Mouse (Mus musculus) heart, postnatal 0 days (tissue): ENCODE results near the gene Smim15. TPM values are rescaled to one million over a fixed set of nuclear protein-coding genes. Genes with fewer than 3 reads are reported as not detected.

ENCODE experiments used
- ATAC-seq: fragments of 200-750 bp; cut with Nextera tagmentation; 2 replicates; pipeline ENCODE4 v1.8.0; 2017; ENCODE audit warnings: low read depth, moderate number of reproducible peaks, moderate library complexity; ENCODE audit not compliant: insufficient read depth
- DNase-seq: peaks from one replicate; pipeline ENCODE4 v3.0.0-alpha.2; 2016; ENCODE audit warnings: low spot score
- H3K27ac ChIP-seq: fragments of 300-500 bp; sonication (generic); 2 replicates; pipeline ENCODE4 v1.5.1; 2014; ENCODE audit warnings: low read depth, mild to moderate bottlenecking
- H3K27me3 ChIP-seq: fragments of 300-500 bp; sonication (generic); 2 replicates; pipeline ENCODE4 v1.6.1; 2014; ENCODE audit warnings: low read length, mixed read lengths; ENCODE audit not compliant: control insufficient read depth, insufficient read depth
- H3K36me3 ChIP-seq: fragments of 300-500 bp; sonication (generic); replicated peaks from 2 replicates; pipeline ENCODE4 v1.6.1; 2014; ENCODE audit warnings: low read length, mixed read lengths; ENCODE audit not compliant: control insufficient read depth, insufficient read depth
- H3K4me1 ChIP-seq: fragments of 300-500 bp; sonication (generic); 2 replicates; pipeline ENCODE4 v1.6.1; 2014; ENCODE audit warnings: antibody characterized with exemption; ENCODE audit not compliant: control insufficient read depth, insufficient read depth
- H3K4me2 ChIP-seq: fragments of 300-500 bp; sonication (generic); 2 replicates; pipeline ENCODE4 v1.6.1; 2014; ENCODE audit warnings: low read depth, mild to moderate bottlenecking, low read length, moderate library complexity
- H3K4me3 ChIP-seq: fragments of 300-500 bp; sonication (generic); 2 replicates; pipeline ENCODE4 v1.5.1; 2014; ENCODE audit warnings: low read depth, low read length
- H3K9ac ChIP-seq: fragments of 300-500 bp; sonication (generic); replicated peaks from 2 replicates; pipeline ENCODE4 v1.6.1; 2014; ENCODE audit warnings: low read depth, low read length, mixed read lengths
- H3K9me3 ChIP-seq: fragments of 300-500 bp; sonication (generic); replicated peaks from 2 replicates; pipeline ENCODE4 v1.6.1; 2016; ENCODE audit warnings: low read length; ENCODE audit not compliant: control insufficient read depth
- CTCF ChIP-seq: IDR thresholded peaks from 2 replicates; pipeline ENCODE4 v1.5.1; 2016; ENCODE audit warnings: antibody characterized with exemption, control low read depth, low read depth
- EP300 ChIP-seq: IDR thresholded peaks from 2 replicates; pipeline ENCODE4 v1.6.1; 2016; ENCODE audit warnings: antibody characterized with exemption, low read depth
- WGBS: fragments of 180-500 bp; shearing (Covaris S2); extraction: QIAGEN DNeasy Blood & Tissue Kit; methylation state at CpG from one replicate; pipeline ENCODE4 v1.1.7; 2014; 5-methylcytosine and 5-hydroxymethylcytosine counted together
- polyA plus RNA-seq: library from polyadenylated mRNA; unstranded; fragments of >200 nt; fragmentation: Nextera tagmentation; extraction: Ambion mirVana; gene quantifications from 2 replicates; pipeline ENCODE4 v1.2.1, GENCODE M21; 2015
- total RNA-seq: library from RNA; depleted of rRNA; stranded (reverse); fragments of >200 nt; gene quantifications from 2 replicates; pipeline ENCODE4 v1.2.3, GENCODE M21; 2014; ENCODE audit warnings: low replicate concordance

Gene Smim15
- total and polyA plus RNA-seq, 2 experiments from 2014 or later = 23.0 to 50.7 TPM

DNA sequence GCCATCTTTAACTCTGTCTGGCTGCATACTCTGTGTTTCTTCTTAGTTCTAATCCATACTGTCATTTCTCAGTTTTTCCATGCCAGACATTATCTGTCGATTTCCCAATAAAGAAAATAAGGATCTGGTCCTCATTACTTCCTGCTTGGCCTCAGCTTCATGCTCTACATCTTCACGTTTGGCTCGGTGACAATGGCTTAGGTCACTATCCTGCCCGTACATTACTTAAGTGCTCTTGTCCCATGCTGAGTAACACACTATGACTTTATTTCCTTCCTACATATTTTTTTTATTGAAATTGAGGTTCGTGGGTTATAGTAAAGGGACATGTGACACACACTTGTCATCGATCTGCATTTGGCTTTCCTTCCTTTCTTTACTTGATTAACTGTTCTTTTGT lies 29.1 kb upstream of the Smim15 start:
- TF ChIP-seq CTCF (no peak), EP300 (no peak)
- WGBS = 61% methylated on average over 6 of the region's 6 CpGs

DNA sequence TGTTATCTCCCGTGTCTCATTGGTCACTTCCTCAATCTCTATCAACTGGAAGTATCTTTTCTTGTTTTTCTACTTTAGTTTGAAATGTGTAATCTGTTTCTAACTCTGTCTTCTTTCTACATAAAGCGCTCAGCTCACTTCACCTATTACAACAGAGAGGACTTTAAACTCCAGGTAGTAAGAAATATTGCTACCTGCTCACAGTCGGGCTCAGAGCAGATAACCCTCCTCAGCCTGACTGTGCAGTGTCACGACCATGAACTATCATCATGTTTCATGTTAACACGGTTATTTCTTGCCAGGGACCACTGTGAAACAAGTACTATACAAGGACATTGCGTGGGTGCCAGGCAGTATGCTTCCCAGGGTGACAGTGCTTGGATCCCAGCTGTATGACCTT lies 26.9 kb upstream of the Smim15 start:
- ATAC-seq = no peak
- Histone ChIP-seq H3K9me3 (no peaks in the 10 kb centered on the region), H3K4me3 (no peak overlapping the region), H3K27ac (no peak overlapping the region), H3K27me3 (no peaks in the 10 kb centered on the region), H3K4me2 (no peak overlapping the region), H3K36me3 (no peaks in the 10 kb centered on the region), H3K9ac (no peak overlapping the region), H3K4me1 (no peaks in the 10 kb centered on the region)
- no peak for DNase-seq
- TF ChIP-seq EP300 (no peak), CTCF (no peak)
- 62% methylated on average over 6 of the region's 6 CpGs for WGBS

More for the DNA sequence above, 29.1 kb upstream of the Smim15 start:
- Histone ChIP-seq H3K9me3 (no peaks in the 10 kb centered on the region), H3K27ac (no peak overlapping the region), H3K4me3 (no peak overlapping the region), H3K4me1 (no peaks in the 10 kb centered on the region), H3K36me3 (no peaks in the 10 kb centered on the region), H3K4me2 (no peak overlapping the region), H3K27me3 (no peaks in the 10 kb centered on the region), H3K9ac (no peak overlapping the region)
- no peak for DNase-seq
- no peak for ATAC-seq

GRCm38 (mm10) chr13:108025802-108026201 lies 18.4 kb upstream of the Smim15 start:
- Histone ChIP-seq H3K9ac (no peak overlapping the region), H3K4me2 (no peak overlapping the region), H3K27me3 (no peaks in the 10 kb centered on the region), H3K27ac (no peak overlapping the region), H3K9me3 (no peaks in the 10 kb centered on the region; the same call in 1 of the 2 replicates), H3K4me1 (no peaks in the 10 kb centered on the region), H3K36me3 (no peaks in the 10 kb centered on the region), H3K4me3 (no peak overlapping the region)
- TF ChIP-seq EP300 (no peak), CTCF (no peak)
- DNase-seq (no peak), ATAC-seq (no peak)
- 39% methylated on average over 3 of the region's 3 CpGs for WGBS

GRCm38 (mm10) chr13:108032789-108033188 lies 11.5 kb upstream of the Smim15 start:
- WGBS = 78% methylated on average over 4 of the region's 4 CpGs
- ATAC-seq = no peak

GRCm38 (mm10) chr13:108039375-108039774 lies 4.9 kb upstream of the Smim15 start:
- Histone ChIP-seq H3K27me3 (no peaks in the 10 kb centered on the region), H3K4me3 (no peak overlapping the region), H3K27ac (no peak overlapping the region), H3K36me3 (no peaks in the 10 kb centered on the region), H3K4me1 (peaks cover 8% of the 10 kb centered on the region; the same call in 1 of the 2 replicates), H3K9me3 (no peaks in the 10 kb centered on the region), H3K4me2 (no peak overlapping the region), H3K9ac (no peak overlapping the region)
- ATAC-seq (no peak), DNase-seq (no peak)
- TF ChIP-seq CTCF (no peak), EP300 (no peak)
- WGBS = 60% methylated on average over 6 of the region's 6 CpGs

More at GRCm38 (mm10) chr13:108032789-108033188, 11.5 kb upstream of the Smim15 start:
- Histone ChIP-seq H3K4me1 (no peaks in the 10 kb centered on the region), H3K9ac (no peak overlapping the region), H3K4me2 (no peak overlapping the region), H3K27ac (no peak overlapping the region), H3K9me3 (no peaks in the 10 kb centered on the region; the same call in 1 of the 2 replicates), H3K4me3 (no peak overlapping the region), H3K27me3 (no peaks in the 10 kb centered on the region), H3K36me3 (no peaks in the 10 kb centered on the region)
- TF ChIP-seq EP300 (no peak), CTCF (no peak)
- DNase-seq = no peak

- DNase-seq (no peak), ATAC-seq (no peak)
- no peak overlapping the region for H3K9ac ChIP-seq
- H3K9me3 ChIP-seq = no peaks in the 10 kb centered on the region
- H3K27me3 ChIP-seq = no peaks in the 10 kb centered on the region
- no peak overlapping the region for H3K4me3 ChIP-seq
- H3K4me2 ChIP-seq = no peak overlapping the region
- H3K36me3 ChIP-seq = no peaks in the 10 kb centered on the region
- peaks cover 8% of the 10 kb centered on the region; the same call in 1 of the 2 replicates for H3K4me1 ChIP-seq
- WGBS = 47% methylated on average over 9 of the region's 9 CpGs
- TF ChIP-seq EP300 = no peak
- TF ChIP-seq CTCF = no peak
- no peak overlapping the region for H3K27ac ChIP-seq
These were observed 4.3 kb upstream of the Smim15 start for GRCm38 (mm10) chr13:108039902-108040301.
